Mouse (Mus musculus): ENCODE data around the gene Vmn2r56.

GRCm38 (mm10) chr7:12779141-12779540 is 44.3 kb upstream of the Vmn2r56 start:
- TF ChIP-seq CTCF (IDR thresholded peaks at IDR 0.05; ENCODE audit: borderline replicate concordance, insufficient read depth, low read depth, low read length) (no peak), POLR2A (IDR thresholded peaks at IDR 0.05; ENCODE audit: borderline replicate concordance, insufficient read depth, low read length) (no peak)

Data from cerebellum, adult 2 months (tissue).